Mouse (Mus musculus): Measurements from ENCODE around the gene Etv2.

The Etv2 gene

GRCm38 (mm10) chr7:30635752-30636151 lies at the start of gene Etv2:
Etv2 (minus strand) TSS chr7:30635852.
- no peak for DNase-seq (ENCODE audit: low spot score)

GRCm38 (mm10) chr7:30683425-30683824 lies 47.8 kb upstream of the Etv2 start:
- no peak for DNase-seq (ENCODE audit: low spot score)

GRCm38 (mm10) chr7:30681897-30682296 lies 46.2 kb upstream of the Etv2 start:
- DNase-seq (ENCODE audit: low spot score), result no peak

- DNase-seq (ENCODE audit: low spot score), result no peak
These were observed 42.8 kb upstream of the Etv2 start for GRCm38 (mm10) chr7:30678263-30678975.

- DNase-seq (ENCODE audit: low spot score), result no peak
These were observed 35.8 kb upstream of the Etv2 start, which contains the start of gene Pmis2 for GRCm38 (mm10) chr7:30671480-30671879. Pmis2 (minus strand) TSS chr7:30671605.

- no peak for DNase-seq (ENCODE audit: low spot score)
These were observed 33.6 kb upstream of the Etv2 start for GRCm38 (mm10) chr7:30669229-30669628.

GRCm38 (mm10) chr7:30665321-30665720 lies 29.7 kb upstream of the Etv2 start:
- DNase-seq (ENCODE audit: low spot score), result no peak

- peak; percentile 78 for DNase-seq (ENCODE audit: low spot score)
These were observed 29.0 kb upstream of the Etv2 start, which contains the start of gene Haus5 for GRCm38 (mm10) chr7:30664529-30665200. Haus5 (minus strand) TSS chr7:30664994.

GRCm38 (mm10) chr7:30649591-30650540 lies 14.2 kb upstream of the Etv2 start, which contains the start of gene Rbm42:
Rbm42 (minus strand) TSS chr7:30650317.
- peak; percentile 96 for DNase-seq (ENCODE audit: low spot score)

- DNase-seq (ENCODE audit: low spot score), result no peak
These were observed 3.4 kb upstream of the Etv2 start for GRCm38 (mm10) chr7:30639083-30639482.

- DNase-seq (ENCODE audit: low spot score), result no peak
These were observed 743 bp upstream of the Etv2 start for GRCm38 (mm10) chr7:30636395-30636794.

GRCm38 (mm10) chr7:30634621-30635020 lies 1.0 kb downstream of the Etv2 start:
- no peak for DNase-seq (ENCODE audit: low spot score)

GRCm38 (mm10) chr7:30633762-30634412 lies 1.8 kb downstream of the Etv2 start:
- DNase-seq (ENCODE audit: low spot score), result no peak

- DNase-seq (ENCODE audit: low spot score), result no peak
These were observed 6.6 kb downstream of the Etv2 start for GRCm38 (mm10) chr7:30629013-30629412.

- no peak for DNase-seq (ENCODE audit: low spot score)
These were observed 9.0 kb downstream of the Etv2 start for GRCm38 (mm10) chr7:30626647-30627046.

- peak; percentile 49 for DNase-seq (ENCODE audit: low spot score)
These were observed 9.9 kb downstream of the Etv2 start, which contains the start of gene Cox6b1 for GRCm38 (mm10) chr7:30625530-30626384. Cox6b1 (minus strand) TSS chr7:30626151.

- DNase-seq (ENCODE audit: low spot score), result no peak
These were observed 16.4 kb downstream of the Etv2 start for GRCm38 (mm10) chr7:30619202-30619601.

- no peak for DNase-seq (ENCODE audit: low spot score)
These were observed 17.0 kb downstream of the Etv2 start for GRCm38 (mm10) chr7:30618658-30619057.

- DNase-seq (ENCODE audit: low spot score), result no peak
These were observed 20.4 kb downstream of the Etv2 start for GRCm38 (mm10) chr7:30615049-30615760.

- no peak for DNase-seq (ENCODE audit: low spot score)
These were observed 21.2 kb downstream of the Etv2 start for GRCm38 (mm10) chr7:30614454-30614853.
